Mouse (Mus musculus) olfactory bulb, adult 2 months (tissue): ENCODE measurements around the gene St3gal3.

Experiments
- CTCF ChIP-seq: fragments of 200-500 bp; IDR thresholded peaks from 2 replicates; pipeline ENCODE4 v1.5.1; 2012; ENCODE audit warnings: low read depth, mild to moderate bottlenecking, low read length, moderate library complexity; ENCODE audit not compliant: insufficient read depth
- POLR2A ChIP-seq: fragments of 200-500 bp; IDR thresholded peaks from 2 replicates; pipeline ENCODE4 v1.6.1; 2012; ENCODE audit warnings: mild to moderate bottlenecking, low read depth, low read length, moderate library complexity; ENCODE audit not compliant: insufficient read depth

- TF ChIP-seq CTCF (no peak), POLR2A (no peak)
Observed at GRCm38 (mm10) chr4:117917847-117918246, 216.9 kb downstream of the St3gal3 start.
